Mouse (Mus musculus): ENCODE measurements at regions not wholly inside any gene's neighbourhood (a gene's known extent, or its start where the extent isn't known, plus 50 kb on each side); places are given as distances from the start of the nearest gene placed in this dataset.

GRCm38 (mm10) chr4:23832385-23833164 lies 663.7 kb upstream of the Mms22l start:
- no peak overlapping the region for H3K4me2 ChIP-seq
- no peak overlapping the region for H3K9ac ChIP-seq
- WGBS: 69% methylated on average over 7 of the region's 7 CpGs
- no peaks in the 10 kb centered on the region for H3K4me1 ChIP-seq
- H3K4me3 ChIP-seq (replicated peaks): no peak overlapping the region
- no peak for ATAC-seq (replicated peaks; ENCODE audit: low FRiP score)
- H3K9me3 ChIP-seq (replicated peaks): no peaks in the 10 kb centered on the region
- H3K27ac ChIP-seq: no peak overlapping the region
- H3K36me3 ChIP-seq: no peaks in the 10 kb centered on the region
- no peaks in the 10 kb centered on the region for H3K27me3 ChIP-seq

GRCm38 (mm10) chr4:23843609-23844287 lies 652.5 kb upstream of the Mms22l start:
- no peak for ATAC-seq (replicated peaks; ENCODE audit: low FRiP score)
- no peak overlapping the region for H3K4me2 ChIP-seq
- no peaks in the 10 kb centered on the region for H3K27me3 ChIP-seq
- WGBS: 83% methylated on average over 4 of the region's 4 CpGs
- H3K4me1 ChIP-seq: no peaks in the 10 kb centered on the region
- no peak overlapping the region for H3K9ac ChIP-seq
- H3K4me3 ChIP-seq (replicated peaks): no peak overlapping the region
- H3K9me3 ChIP-seq (replicated peaks): no peaks in the 10 kb centered on the region
- no peaks in the 10 kb centered on the region for H3K36me3 ChIP-seq
- H3K27ac ChIP-seq: no peak overlapping the region

- no peak overlapping the region for H3K27ac ChIP-seq
- no peak for ATAC-seq (replicated peaks; ENCODE audit: low FRiP score)
- no peaks in the 10 kb centered on the region for H3K27me3 ChIP-seq
- no peak overlapping the region for H3K4me3 ChIP-seq (replicated peaks)
- H3K9ac ChIP-seq: no peak overlapping the region
- 84% methylated on average over 2 of the region's 2 CpGs for WGBS
- no peaks in the 10 kb centered on the region for H3K36me3 ChIP-seq
- H3K4me1 ChIP-seq: no peaks in the 10 kb centered on the region
- no peaks in the 10 kb centered on the region for H3K9me3 ChIP-seq (replicated peaks)
- H3K4me2 ChIP-seq: no peak overlapping the region
Measured at GRCm38 (mm10) chr4:23844288-23844971, 651.8 kb upstream of the Mms22l start.

DNA sequence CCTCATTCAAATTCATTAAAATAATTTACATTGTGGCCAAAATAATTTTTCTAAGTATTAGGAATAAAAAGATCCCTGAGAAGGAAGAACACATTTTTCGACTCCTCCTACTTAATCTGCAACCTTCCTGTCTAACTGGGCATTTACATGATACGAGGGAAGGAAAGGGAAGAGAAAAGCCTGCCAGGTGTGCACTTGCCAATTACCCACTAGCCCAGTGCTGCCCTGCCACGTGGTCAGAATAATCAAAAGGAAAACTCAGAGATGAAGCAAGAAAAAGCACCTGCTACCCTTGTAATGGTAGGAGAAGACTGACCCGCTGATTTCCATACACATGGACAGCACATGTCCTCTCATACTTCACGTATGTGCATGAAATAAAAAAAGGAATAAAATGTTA lies 651.0 kb upstream of the Mms22l start:
- H3K9ac ChIP-seq: no peak overlapping the region
- 71% methylated on average over 5 of the region's 5 CpGs for WGBS
- H3K9me3 ChIP-seq (replicated peaks): no peaks in the 10 kb centered on the region
- no peaks in the 10 kb centered on the region for H3K4me1 ChIP-seq
- H3K4me2 ChIP-seq: no peak overlapping the region
- H3K4me3 ChIP-seq (replicated peaks): no peak overlapping the region
- no peaks in the 10 kb centered on the region for H3K36me3 ChIP-seq
- ATAC-seq (replicated peaks; ENCODE audit: low FRiP score): no peak
- no peak overlapping the region for H3K27ac ChIP-seq
- H3K27me3 ChIP-seq: no peaks in the 10 kb centered on the region

- ATAC-seq (replicated peaks; ENCODE audit: low FRiP score): no peak
- Histone ChIP-seq H3K27me3 (no peaks in the 10 kb centered on the region), H3K4me1 (no peaks in the 10 kb centered on the region), H3K9me3 (replicated peaks) (no peaks in the 10 kb centered on the region), H3K27ac (no peak overlapping the region), H3K4me2 (no peak overlapping the region), H3K9ac (no peak overlapping the region), H3K4me3 (replicated peaks) (no peak overlapping the region), H3K36me3 (no peaks in the 10 kb centered on the region)
- 90% methylated on average over 2 of the region's 2 CpGs for WGBS
Measured at GRCm38 (mm10) chr4:23850640-23851039, 645.6 kb upstream of the Mms22l start.

- no peak overlapping the region for H3K4me2 ChIP-seq
- WGBS: 92% methylated on average over 3 of the region's 3 CpGs
- H3K27ac ChIP-seq: no peak overlapping the region
- H3K9ac ChIP-seq: no peak overlapping the region
- H3K36me3 ChIP-seq: no peaks in the 10 kb centered on the region
- H3K4me1 ChIP-seq: no peaks in the 10 kb centered on the region
- no peaks in the 10 kb centered on the region for H3K9me3 ChIP-seq (replicated peaks)
- H3K27me3 ChIP-seq: no peaks in the 10 kb centered on the region
- no peak overlapping the region for H3K4me3 ChIP-seq (replicated peaks)
- no peak for ATAC-seq (replicated peaks; ENCODE audit: low FRiP score)
Measured at GRCm38 (mm10) chr4:23862437-23862836, 633.8 kb upstream of the Mms22l start.

DNA sequence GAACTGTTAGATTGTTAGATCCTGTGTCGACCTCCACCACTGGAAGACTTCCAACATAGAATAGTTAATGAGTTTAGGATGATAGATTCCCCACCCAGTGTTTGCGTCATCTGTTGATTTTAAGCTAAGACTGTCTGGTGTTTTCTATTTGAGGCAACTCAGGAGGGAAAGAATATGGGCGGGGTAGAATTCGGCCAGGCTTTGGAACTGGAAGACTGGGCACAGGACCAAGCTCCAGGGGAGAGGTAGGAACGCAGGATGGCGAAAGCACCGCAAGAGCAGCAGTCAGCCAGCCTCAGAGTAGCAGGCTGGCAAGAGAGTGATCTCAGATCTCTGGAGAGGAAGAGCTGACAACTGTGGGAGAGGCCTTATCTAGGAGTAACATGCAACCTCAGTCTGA lies 616.2 kb upstream of the Mms22l start:
- H3K27ac ChIP-seq: no peak overlapping the region
- ATAC-seq (replicated peaks; ENCODE audit: low FRiP score): no peak
- no peak overlapping the region for H3K4me2 ChIP-seq
- H3K4me3 ChIP-seq (replicated peaks): no peak overlapping the region
- H3K9me3 ChIP-seq (replicated peaks): no peaks in the 10 kb centered on the region
- 88% methylated on average over 7 of the region's 7 CpGs for WGBS
- H3K9ac ChIP-seq: no peak overlapping the region
- H3K4me1 ChIP-seq: no peaks in the 10 kb centered on the region
- no peaks in the 10 kb centered on the region for H3K36me3 ChIP-seq
- no peaks in the 10 kb centered on the region for H3K27me3 ChIP-seq

DNA sequence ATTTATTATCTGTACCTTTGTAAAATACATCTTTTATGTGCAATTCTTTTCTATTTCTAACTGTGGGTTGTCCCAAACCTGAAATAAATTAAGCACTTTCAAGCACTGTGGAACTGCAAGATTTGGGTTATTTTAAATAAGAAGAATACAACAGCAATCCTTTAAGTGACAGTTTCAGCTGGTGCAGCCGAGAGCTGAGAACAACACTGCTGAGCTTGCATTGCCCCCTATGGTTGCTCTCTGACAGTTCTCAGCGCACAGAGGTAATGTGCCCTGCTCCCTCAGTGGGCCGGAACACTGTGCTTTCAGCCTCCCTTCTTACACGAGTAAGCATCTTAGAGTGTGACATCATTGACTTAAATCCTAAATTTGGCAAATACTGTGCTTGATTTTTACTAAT lies 582.9 kb upstream of the Mms22l start:
- Histone ChIP-seq H3K27ac (no peak overlapping the region), H3K27me3 (no peaks in the 10 kb centered on the region), H3K9ac (no peak overlapping the region), H3K4me3 (replicated peaks) (no peak overlapping the region), H3K4me1 (no peaks in the 10 kb centered on the region), H3K36me3 (no peaks in the 10 kb centered on the region), H3K9me3 (replicated peaks) (no peaks in the 10 kb centered on the region), H3K4me2 (no peak overlapping the region)
- 24% methylated on average over 4 of the region's 4 CpGs for WGBS
- no peak for ATAC-seq (replicated peaks; ENCODE audit: low FRiP score)

- H3K9me3 ChIP-seq (replicated peaks): no peaks in the 10 kb centered on the region
- H3K4me1 ChIP-seq: no peaks in the 10 kb centered on the region
- no peak for ATAC-seq (replicated peaks; ENCODE audit: low FRiP score)
- no peak overlapping the region for H3K9ac ChIP-seq
- WGBS: 80% methylated on average over 4 of the region's 4 CpGs
- no peaks in the 10 kb centered on the region for H3K27me3 ChIP-seq
- no peaks in the 10 kb centered on the region for H3K36me3 ChIP-seq
- H3K4me3 ChIP-seq (replicated peaks): no peak overlapping the region
- no peak overlapping the region for H3K4me2 ChIP-seq
- H3K27ac ChIP-seq: no peak overlapping the region
Measured at GRCm38 (mm10) chr4:23913822-23914221, 582.4 kb upstream of the Mms22l start.

- H3K4me3 ChIP-seq (replicated peaks): no peak overlapping the region
- no peak for ATAC-seq (replicated peaks; ENCODE audit: low FRiP score)
- no peaks in the 10 kb centered on the region for H3K27me3 ChIP-seq
- no peaks in the 10 kb centered on the region for H3K36me3 ChIP-seq
- no peak overlapping the region for H3K9ac ChIP-seq
- no peaks in the 10 kb centered on the region for H3K9me3 ChIP-seq (replicated peaks)
- WGBS: 92% methylated on average over 7 of the region's 7 CpGs
- H3K4me2 ChIP-seq: no peak overlapping the region
- no peak overlapping the region for H3K27ac ChIP-seq
- no peaks in the 10 kb centered on the region for H3K4me1 ChIP-seq
Measured at GRCm38 (mm10) chr4:23914423-23914822, 581.8 kb upstream of the Mms22l start.

GRCm38 (mm10) chr4:23921520-23921919 lies 574.7 kb upstream of the Mms22l start:
- H3K27me3 ChIP-seq: no peaks in the 10 kb centered on the region
- no peak overlapping the region for H3K4me3 ChIP-seq (replicated peaks)
- H3K4me2 ChIP-seq: no peak overlapping the region
- no peaks in the 10 kb centered on the region for H3K36me3 ChIP-seq
- 90% methylated on average over 3 of the region's 3 CpGs for WGBS
- no peak overlapping the region for H3K9ac ChIP-seq
- H3K4me1 ChIP-seq: no peaks in the 10 kb centered on the region
- no peak for ATAC-seq (replicated peaks; ENCODE audit: low FRiP score)
- no peak overlapping the region for H3K27ac ChIP-seq
- H3K9me3 ChIP-seq (replicated peaks): no peaks in the 10 kb centered on the region

DNA sequence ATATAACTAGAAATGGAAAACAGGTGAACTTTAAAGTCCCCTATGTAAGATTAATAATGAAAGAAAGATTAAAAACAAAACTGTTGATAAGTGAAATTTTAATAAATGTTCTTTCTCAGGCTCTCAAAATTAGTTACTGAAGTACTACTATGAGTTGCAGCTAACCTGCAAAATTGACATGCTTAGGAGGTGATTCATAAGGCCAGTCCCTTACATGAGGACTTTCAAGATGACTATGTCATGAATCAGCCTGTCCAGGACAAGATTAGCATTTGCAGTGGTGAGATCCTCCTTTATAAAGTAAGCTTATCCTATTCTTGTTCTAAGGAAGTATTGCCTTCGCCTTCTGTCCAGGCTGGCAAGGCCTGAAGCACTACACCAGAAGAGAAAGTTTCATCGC lies 542.1 kb upstream of the Mms22l start:
- Histone ChIP-seq H3K4me3 (replicated peaks) (no peak overlapping the region), H3K36me3 (no peaks in the 10 kb centered on the region), H3K27me3 (no peaks in the 10 kb centered on the region), H3K9ac (no peak overlapping the region), H3K4me1 (no peaks in the 10 kb centered on the region), H3K9me3 (replicated peaks) (no peaks in the 10 kb centered on the region), H3K27ac (no peak overlapping the region), H3K4me2 (no peak overlapping the region)
- ATAC-seq (replicated peaks; ENCODE audit: low FRiP score): no peak
- WGBS: 87% methylated on average over 2 of the region's 2 CpGs
